Mouse (Mus musculus) B cell, adult 67 days (primary cell): Measurements from ENCODE around the gene Gm14326. TPM values are rescaled to one million over a fixed set of nuclear protein-coding genes. Genes with fewer than 3 reads are reported as not detected.

Experiments
- total RNA-seq, 2 experiments: library from RNA; stranded (reverse); gene quantifications; 4 replicates each; pipeline ENCODE4 v1.2.4; 2023

Gm14326 gene
- total RNA-seq = 10 to 100 TPM in 1 of 2 experiments, 1 to 10 TPM in 1; 7.1 to 14.3 TPM

GRCm38 (mm10) chr2:177957145-177957544 is at the start of gene Gm14326:
Gene Gm14326, minus strand, starts transcription at chr2:177957297.

DNA sequence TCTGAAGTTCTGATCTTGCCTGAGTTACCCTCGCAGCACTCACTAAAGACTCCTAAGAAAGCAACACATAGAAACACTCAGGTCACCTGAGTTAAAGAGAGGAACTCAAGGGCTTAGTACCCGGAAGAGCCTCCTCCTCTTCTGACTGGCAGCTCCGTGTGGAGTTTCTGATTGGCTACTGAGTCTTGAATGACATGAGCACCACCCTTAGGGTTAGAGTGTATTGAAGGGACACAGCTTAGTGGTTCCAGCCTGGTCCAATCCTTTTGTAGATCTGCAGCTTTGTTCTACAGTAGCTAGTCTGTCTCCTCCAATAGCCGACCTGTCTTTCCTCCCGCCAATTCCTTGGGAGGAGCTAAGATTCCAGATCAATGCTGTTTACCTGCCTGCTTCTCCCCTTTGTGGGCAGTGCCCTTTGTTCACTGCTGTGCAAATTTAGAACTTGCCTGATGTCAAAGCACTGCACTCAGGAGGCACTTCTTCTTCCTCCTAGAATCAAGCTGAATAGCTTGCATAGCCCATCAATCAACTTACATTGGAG is 31.5 kb downstream of the Gm14326 start, which contains the start of gene Zfp972:
TSS of gene Zfp972 (minus strand) at position 51 of the 541 bp plus-strand sequence.

DNA sequence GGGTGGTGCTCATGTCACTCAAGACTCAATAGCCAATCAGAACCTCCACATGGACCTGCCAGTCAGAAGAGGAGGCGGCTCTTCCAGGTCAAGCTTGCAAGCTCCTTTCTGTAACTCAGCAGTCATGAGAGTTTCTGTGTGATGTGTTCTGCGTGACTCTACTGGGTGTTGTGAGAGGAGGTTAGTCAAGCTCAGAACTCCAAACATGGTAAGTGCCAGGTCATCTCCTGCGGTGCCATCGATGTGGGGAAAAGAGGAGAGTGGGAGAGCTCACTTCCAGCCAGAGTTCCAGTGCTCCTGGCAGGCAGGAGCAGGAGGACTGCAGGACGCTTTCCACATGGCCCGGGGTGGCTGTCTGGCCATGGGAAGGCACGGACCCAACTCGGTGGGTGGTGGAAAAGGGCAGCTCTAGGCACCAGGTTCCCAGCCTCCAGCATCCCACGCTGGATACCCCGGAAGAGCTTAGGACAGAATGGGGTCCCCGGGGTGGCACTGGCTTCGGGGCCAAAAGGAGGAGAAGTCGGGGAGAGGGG is 60.0 kb downstream of the Gm14326 start, which contains the start of gene Gm14327:
TSS of gene Gm14327 (plus strand) at position 51 of the 533 bp plus-strand sequence.

Other genes with a start within 250 kb of the Gm14326 start
- 1 to 10 TPM; 4.7 to 8.4 TPM for gene Gm14322, start 198.0 kb downstream of the Gm14326 start, total RNA-seq
- gene Gm14325, start 117.0 kb downstream of the Gm14326 start, total RNA-seq = 10 to 100 TPM in 1 of 2 experiments, 1 to 10 TPM in 1; 6.6 to 10.2 TPM
- 1 to 10 TPM; 1.1 to 1.9 TPM for gene Gm14327, start 60.2 kb downstream of the Gm14326 start, total RNA-seq
- not detected for gene Zfp972, start 31.7 kb downstream of the Gm14326 start, total RNA-seq
- 10 to 100 TPM; 19.0 to 21.6 TPM for gene Zfp971, start 66.0 kb upstream of the Gm14326 start, total RNA-seq
- gene Zfp931, start 121.2 kb upstream of the Gm14326 start, total RNA-seq = 1 to 10 TPM; 4.9 to 5.7 TPM
- gene Phactr3, start 161.7 kb upstream of the Gm14326 start, total RNA-seq = not detected